Mouse (Mus musculus) C2C12 (cell line): ENCODE results near the gene Nmrk1. TPM values are rescaled to one million over a fixed set of nuclear protein-coding genes. Genes with fewer than 3 reads are reported as not detected.

ENCODE experiments used
- H3K27me3 ChIP-seq: one replicate; pipeline ENCODE4 v1.6.1; 2011; ENCODE audit not compliant: control insufficient read depth, insufficient read depth, insufficient read length
- H3K36me3 ChIP-seq: one replicate; pipeline ENCODE4 v1.6.1; 2011; ENCODE audit not compliant: control insufficient read depth, insufficient read depth
- H3K4me3 ChIP-seq: one replicate; pipeline ENCODE4 v1.5.1; 2011; ENCODE audit warnings: mild to moderate bottlenecking, control low read depth; ENCODE audit not compliant: poor library complexity, insufficient read depth, severe bottlenecking
- H3K79me2 ChIP-seq: one replicate; pipeline ENCODE4 v1.6.1; 2011; ENCODE audit not compliant: control insufficient read depth, insufficient read depth
- H3K79me3 ChIP-seq: one replicate; pipeline ENCODE4 v1.6.1; 2011; ENCODE audit warnings: low read depth, control low read depth
- H3ac ChIP-seq: one replicate; pipeline ENCODE3; 2011; ENCODE audit warnings: low read depth; ENCODE audit not compliant: control insufficient read depth, insufficient read length
- CEBPB ChIP-seq: IDR thresholded peaks from one replicate; pipeline ENCODE4 v1.6.1; 2011; ENCODE audit warnings: low read depth, mild to moderate bottlenecking, control low read depth, moderate library complexity
- CTCF ChIP-seq: IDR thresholded peaks from one replicate; pipeline ENCODE4 v1.5.1; 2011; ENCODE audit not compliant: control insufficient read depth, insufficient read depth, insufficient read length
- FOSL1 ChIP-seq: IDR thresholded peaks from one replicate; pipeline ENCODE4 v1.8.0; 2011; ENCODE audit warnings: mild to moderate bottlenecking, low read length; ENCODE audit not compliant: poor library complexity, insufficient read depth, severe bottlenecking
- MAX ChIP-seq: IDR thresholded peaks from one replicate; pipeline ENCODE4 v1.6.1; 2011; ENCODE audit warnings: mild to moderate bottlenecking, control low read depth
- MYOD1 ChIP-seq: IDR thresholded peaks from one replicate; pipeline ENCODE4 v1.6.1; 2011; ENCODE audit warnings: low read depth; ENCODE audit not compliant: control insufficient read depth, insufficient read length
- MYOG ChIP-seq: IDR thresholded peaks from one replicate; pipeline ENCODE4 v1.6.1; 2011; ENCODE audit not compliant: control insufficient read depth, insufficient read length; ENCODE audit errors: extremely low read depth
- USF1 ChIP-seq: IDR thresholded peaks from one replicate; pipeline ENCODE4 v1.6.1; 2011; ENCODE audit warnings: low read depth, mild to moderate bottlenecking, control low read depth, moderate library complexity
- polyA plus RNA-seq: library from polyadenylated mRNA; unstranded; fragments of >200 nt; fragmentation: generic; extraction: Trizol; gene quantifications from one replicate; pipeline ENCODE4 v1.2.1, GENCODE M21; 2012; ENCODE audit warnings: missing spikeins

Nmrk1 gene
- polyA plus RNA-seq, 1 experiment: 1.6 TPM

DNA sequence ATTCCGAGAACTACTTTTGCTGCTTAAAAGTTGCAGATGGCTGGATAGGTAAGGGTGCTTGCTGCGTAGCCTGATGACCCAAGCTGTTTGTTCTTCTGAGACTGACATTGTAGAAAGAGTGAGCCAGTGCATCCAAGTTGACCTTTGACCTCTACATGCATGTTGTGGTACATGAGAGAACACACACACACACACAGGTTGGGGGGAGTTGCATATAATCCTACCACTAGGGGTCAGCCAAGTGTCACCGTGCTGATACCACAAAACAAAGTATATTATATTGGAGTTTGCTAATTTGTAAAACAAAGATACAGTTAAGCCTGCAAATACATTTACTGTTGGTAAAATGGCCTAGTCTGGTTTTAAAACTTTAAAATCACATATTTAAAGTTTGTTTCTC is 55.8 kb downstream of the Nmrk1 start:
- peaks cover 1% of the 10 kb centered on the region for H3K79me3 ChIP-seq
- no peak for TF ChIP-seq FOSL1
- peak; percentile 52 for TF ChIP-seq CTCF

GRCm38 (mm10) chr19:18692176-18692575 is 60.4 kb downstream of the Nmrk1 start:
- H3K36me3 ChIP-seq: peaks cover 34% of the 10 kb centered on the region
- H3ac ChIP-seq: no peak overlapping the region
- H3K27me3 ChIP-seq: no peaks in the 10 kb centered on the region
- H3K79me3 ChIP-seq: no peaks in the 10 kb centered on the region
- peaks cover 8% of the 10 kb centered on the region for H3K79me2 ChIP-seq
- no peak overlapping the region for H3K4me3 ChIP-seq
- TF ChIP-seq MAX (no peak), CEBPB (no peak), MYOD1 (no peak)

More for the DNA sequence above, 55.8 kb downstream of the Nmrk1 start:
- peaks cover 8% of the 10 kb centered on the region for H3K79me2 ChIP-seq
- H3ac ChIP-seq: no peak overlapping the region
- peaks cover 11% of the 10 kb centered on the region for H3K36me3 ChIP-seq
- no peaks in the 10 kb centered on the region for H3K27me3 ChIP-seq
- no peak overlapping the region for H3K4me3 ChIP-seq

GRCm38 (mm10) chr19:18692768-18693167 is 61.0 kb downstream of the Nmrk1 start:
- Histone ChIP-seq H3K36me3 (peaks cover 34% of the 10 kb centered on the region), H3K27me3 (no peaks in the 10 kb centered on the region), H3K79me3 (no peaks in the 10 kb centered on the region), H3ac (no peak overlapping the region), H3K4me3 (no peak overlapping the region), H3K79me2 (peaks cover 8% of the 10 kb centered on the region)
- TF ChIP-seq CTCF (no peak), MYOD1 (no peak), CEBPB (no peak), FOSL1 (no peak), USF1 (no peak), MYOG (no peak), MAX (no peak)

DNA sequence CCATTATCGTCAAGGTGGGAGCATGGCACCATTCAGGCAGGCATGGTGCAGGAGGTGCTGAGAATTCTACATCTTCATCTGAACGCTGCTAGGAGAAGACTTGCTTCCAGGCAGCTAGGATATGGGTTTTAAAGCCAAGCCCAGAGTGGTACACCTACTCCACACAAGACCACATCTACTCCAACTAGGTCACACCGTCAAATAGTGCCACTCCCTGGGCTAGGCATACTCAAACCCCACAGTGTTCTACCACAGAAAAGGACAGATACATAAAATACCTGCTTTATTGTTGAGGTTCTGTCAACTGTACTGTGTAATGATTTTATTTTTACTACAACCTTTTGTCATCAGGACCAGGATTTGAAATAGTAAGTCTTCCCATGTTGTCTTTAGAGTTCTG is 63.4 kb downstream of the Nmrk1 start:
- Histone ChIP-seq H3K36me3 (peaks cover 36% of the 10 kb centered on the region), H3K79me2 (no peaks in the 10 kb centered on the region), H3K79me3 (no peaks in the 10 kb centered on the region), H3K27me3 (no peaks in the 10 kb centered on the region), H3ac (no peak overlapping the region), H3K4me3 (no peak overlapping the region)
- TF ChIP-seq CTCF (no peak), CEBPB (no peak)

- Histone ChIP-seq H3K79me2 (no peaks in the 10 kb centered on the region), H3K79me3 (no peaks in the 10 kb centered on the region)
- TF ChIP-seq MAX (no peak), USF1 (no peak), CEBPB (no peak), FOSL1 (no peak), MYOD1 (no peak), MYOG (no peak)
Measured at GRCm38 (mm10) chr19:18695552-18695951, 63.8 kb downstream of the Nmrk1 start.

More at GRCm38 (mm10) chr19:18695552-18695951, 63.8 kb downstream of the Nmrk1 start:
- Histone ChIP-seq H3K4me3 (no peak overlapping the region), H3K27me3 (no peaks in the 10 kb centered on the region), H3ac (no peak overlapping the region), H3K36me3 (peaks cover 34% of the 10 kb centered on the region)

Other genes with a start within 250 kb of the Nmrk1 start
- 64.4 TPM for gene Ostf1, start 127 bp upstream of the Nmrk1 start, polyA plus RNA-seq
- 5.4 TPM for gene Carnmt1, start 38.8 kb downstream of the Nmrk1 start, polyA plus RNA-seq
- 19.9 TPM for gene D030056L22Rik, start 81.2 kb downstream of the Nmrk1 start, polyA plus RNA-seq
- 0.06 TPM for gene Trpm6, start 118.0 kb downstream of the Nmrk1 start, polyA plus RNA-seq